Mouse (Mus musculus): ENCODE measurements around the gene Sez6.

The Sez6 gene

GRCm38 (mm10) chr11:77906097-77906687 is 24.4 kb upstream of the Sez6 start:
- DNase-seq (ENCODE audit: extremely low read depth, low read depth) = no peak

- no peak for DNase-seq (ENCODE audit: extremely low read depth, low read depth)
Measured at GRCm38 (mm10) chr11:77906747-77907174, 23.8 kb upstream of the Sez6 start.

- no peak for DNase-seq (ENCODE audit: extremely low read depth, low read depth)
Measured at GRCm38 (mm10) chr11:77908468-77908867, 22.1 kb upstream of the Sez6 start.

- DNase-seq (ENCODE audit: extremely low read depth, low read depth) = no peak
Measured at GRCm38 (mm10) chr11:77909376-77909775, 21.2 kb upstream of the Sez6 start.

- no peak for DNase-seq (ENCODE audit: extremely low read depth, low read depth)
Measured at GRCm38 (mm10) chr11:77909776-77910175, 20.8 kb upstream of the Sez6 start.

GRCm38 (mm10) chr11:77913505-77913904 is 17.1 kb upstream of the Sez6 start:
- no peak for DNase-seq (ENCODE audit: extremely low read depth, low read depth)

GRCm38 (mm10) chr11:77914598-77915260 is 15.9 kb upstream of the Sez6 start:
- no peak for DNase-seq (ENCODE audit: extremely low read depth, low read depth)

- DNase-seq (ENCODE audit: extremely low read depth, low read depth) = no peak
Measured at GRCm38 (mm10) chr11:77916741-77917140, 13.9 kb upstream of the Sez6 start.

- no peak for DNase-seq (ENCODE audit: extremely low read depth, low read depth)
Measured at GRCm38 (mm10) chr11:77917166-77917565, 13.4 kb upstream of the Sez6 start.

GRCm38 (mm10) chr11:77923285-77923684 is 7.3 kb upstream of the Sez6 start:
- no peak for DNase-seq (ENCODE audit: extremely low read depth, low read depth)

- no peak for DNase-seq (ENCODE audit: extremely low read depth, low read depth)
Measured at GRCm38 (mm10) chr11:77925836-77926657, 4.6 kb upstream of the Sez6 start.

GRCm38 (mm10) chr11:77926666-77927065 is 3.9 kb upstream of the Sez6 start:
- no peak for DNase-seq (ENCODE audit: extremely low read depth, low read depth)

- DNase-seq (ENCODE audit: extremely low read depth, low read depth) = no peak
Measured at GRCm38 (mm10) chr11:77927837-77928236, 2.8 kb upstream of the Sez6 start.

- DNase-seq (ENCODE audit: extremely low read depth, low read depth) = no peak
Measured at GRCm38 (mm10) chr11:77931541-77932433, 1.2 kb downstream of the Sez6 start.

GRCm38 (mm10) chr11:77932576-77932975 is 2.0 kb downstream of the Sez6 start:
- DNase-seq (ENCODE audit: extremely low read depth, low read depth) = no peak

GRCm38 (mm10) chr11:77934111-77934521 is 3.5 kb downstream of the Sez6 start:
- DNase-seq (ENCODE audit: extremely low read depth, low read depth) = no peak

GRCm38 (mm10) chr11:77934568-77935311 is 4.1 kb downstream of the Sez6 start:
- no peak for DNase-seq (ENCODE audit: extremely low read depth, low read depth)

GRCm38 (mm10) chr11:77936846-77937245 is 6.2 kb downstream of the Sez6 start:
- DNase-seq (ENCODE audit: extremely low read depth, low read depth) = no peak

- no peak for DNase-seq (ENCODE audit: extremely low read depth, low read depth)
Measured at GRCm38 (mm10) chr11:77937649-77938410, 7.2 kb downstream of the Sez6 start.

GRCm38 (mm10) chr11:77942230-77942629 is 11.6 kb downstream of the Sez6 start:
- DNase-seq (ENCODE audit: extremely low read depth, low read depth) = no peak

Data from MEL-GATA-1-ER (cell line).